Mouse (Mus musculus): ENCODE measurements around the gene Afg1l. TPM values are rescaled to one million over a fixed set of nuclear protein-coding genes. Genes with fewer than 3 reads are reported as not detected.

Afg1l gene
- polyA plus RNA-seq, 1 experiment from 2014 or later, result 8.9 TPM

- peaks cover 3% of the 10 kb centered on the region for H3K27me3 ChIP-seq
- WGBS, result 70% methylated on average over 15 of the region's 15 CpGs
- H3K9me3 ChIP-seq, result no peaks in the 10 kb centered on the region
- H3K36me3 ChIP-seq, result peaks cover 11% of the 10 kb centered on the region
- H3K4me2 ChIP-seq, result no peak overlapping the region
- H3K27ac ChIP-seq (replicated peaks), result no peak overlapping the region
- no peak overlapping the region for H3K9ac ChIP-seq
- ATAC-seq (ENCODE audit: low FRiP score, low read depth), result no peak
- peaks cover 25% of the 10 kb centered on the region for H3K4me1 ChIP-seq (replicated peaks)
- no peak overlapping the region for H3K4me3 ChIP-seq
Measured at GRCm38 (mm10) chr10:42269281-42270025, 208.9 kb downstream of the Afg1l start.

DNA sequence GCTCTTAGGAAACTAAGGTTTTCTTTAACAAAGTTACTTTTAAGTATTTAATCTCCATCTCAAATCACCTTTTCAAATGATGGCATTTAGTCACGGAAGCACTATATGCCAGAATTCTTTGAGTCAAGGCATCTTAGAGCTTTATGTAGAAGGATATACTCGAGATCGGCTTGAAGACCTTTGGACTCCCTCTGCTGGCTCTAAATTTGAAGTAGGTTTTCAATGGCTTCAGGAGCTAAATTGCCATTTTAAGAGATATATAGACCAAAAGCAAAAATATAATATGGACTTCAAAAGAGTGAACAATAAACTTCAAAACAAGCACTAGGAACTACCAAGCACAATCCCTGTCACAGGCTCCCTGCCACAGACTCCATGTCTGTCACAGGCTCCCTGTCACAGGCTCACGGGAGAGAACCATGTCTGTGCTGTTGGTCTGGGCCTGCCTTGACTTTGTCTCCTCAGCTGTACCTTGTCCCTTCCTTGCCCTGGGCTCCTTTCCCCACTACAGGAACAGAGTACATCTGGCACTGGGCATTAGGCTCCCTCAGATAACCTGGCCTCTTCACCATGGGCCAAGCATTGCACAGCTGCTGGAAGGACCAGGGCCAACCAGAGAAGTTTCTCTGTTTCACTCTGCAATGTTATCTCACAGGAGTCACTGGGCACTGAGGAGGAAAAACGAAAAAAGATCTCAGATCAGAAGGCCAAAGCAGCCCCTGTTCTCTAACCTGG lies 210.4 kb downstream of the Afg1l start:
- Histone ChIP-seq H3K36me3 (peaks cover 11% of the 10 kb centered on the region), H3K9me3 (no peaks in the 10 kb centered on the region), H3K4me2 (no peak overlapping the region), H3K4me3 (no peak overlapping the region), H3K27ac (replicated peaks) (no peak overlapping the region), H3K4me1 (replicated peaks) (peaks cover 11% of the 10 kb centered on the region), H3K27me3 (no peaks in the 10 kb centered on the region), H3K9ac (no peak overlapping the region)
- ATAC-seq (ENCODE audit: low FRiP score, low read depth), result no peak
- WGBS, result 84% methylated on average over 5 of the region's 5 CpGs

DNA sequence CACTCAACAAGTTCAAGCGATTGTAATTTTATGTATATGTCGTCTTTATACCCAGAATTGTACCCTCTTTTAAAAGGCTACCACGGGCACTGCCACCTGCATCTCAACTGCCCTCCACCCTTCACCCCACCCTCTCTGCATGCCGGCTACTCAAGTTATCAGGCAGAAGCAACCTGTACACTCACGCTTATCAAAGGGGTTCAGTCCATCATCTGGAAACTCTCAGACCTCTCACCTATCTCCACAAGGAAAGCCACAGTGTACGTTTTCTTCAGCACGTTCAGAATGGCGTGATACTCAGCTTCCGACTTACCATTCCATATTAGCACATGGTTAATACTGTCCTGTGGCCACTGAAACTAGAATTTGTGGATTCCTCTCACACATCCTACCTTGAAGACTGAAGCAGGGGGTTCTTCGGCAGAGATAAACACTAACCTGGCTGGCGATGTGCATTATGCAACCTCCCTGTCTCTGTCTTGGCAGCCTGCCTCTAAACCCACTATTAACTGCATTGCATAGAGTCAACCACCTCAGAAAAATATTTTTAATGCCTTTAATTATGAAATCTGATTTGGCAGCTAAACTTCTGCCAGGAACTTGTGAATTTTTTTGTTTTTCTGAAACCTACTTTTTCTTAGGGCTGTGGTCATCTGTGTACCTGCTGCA lies 213.2 kb downstream of the Afg1l start:
- H3K4me3 ChIP-seq, result no peak overlapping the region
- WGBS, result 95% methylated on average over 11 of the region's 11 CpGs
- no peaks in the 10 kb centered on the region for H3K27me3 ChIP-seq
- 0 out of 2 replicates have a peak, but pooled peaks cover 3% of the 10 kb centered on the region for H3K4me1 ChIP-seq (replicated peaks)
- no peak overlapping the region for H3K4me2 ChIP-seq
- H3K27ac ChIP-seq (replicated peaks), result no peak overlapping the region
- H3K9ac ChIP-seq, result no peak overlapping the region
- peaks cover 11% of the 10 kb centered on the region for H3K36me3 ChIP-seq
- no peaks in the 10 kb centered on the region for H3K9me3 ChIP-seq
- ATAC-seq (ENCODE audit: low FRiP score, low read depth), result no peak

GRCm38 (mm10) chr10:42264195-42264594 lies 214.2 kb downstream of the Afg1l start:
- no peak overlapping the region for H3K9ac ChIP-seq
- 85% methylated on average over 5 of the region's 5 CpGs for WGBS
- no peaks in the 10 kb centered on the region for H3K4me1 ChIP-seq (replicated peaks)
- H3K4me3 ChIP-seq, result no peak overlapping the region
- H3K4me2 ChIP-seq, result no peak overlapping the region
- no peak for ATAC-seq (ENCODE audit: low FRiP score, low read depth)
- no peaks in the 10 kb centered on the region for H3K9me3 ChIP-seq
- no peaks in the 10 kb centered on the region for H3K27me3 ChIP-seq
- H3K27ac ChIP-seq (replicated peaks), result no peak overlapping the region
- peaks cover 11% of the 10 kb centered on the region for H3K36me3 ChIP-seq

- Histone ChIP-seq H3K27me3 (no peaks in the 10 kb centered on the region), H3K9ac (no peak overlapping the region), H3K4me3 (no peak overlapping the region), H3K4me1 (replicated peaks) (no peaks in the 10 kb centered on the region), H3K4me2 (no peak overlapping the region), H3K9me3 (no peaks in the 10 kb centered on the region), H3K36me3 (peaks cover 11% of the 10 kb centered on the region), H3K27ac (replicated peaks) (no peak overlapping the region)
- WGBS, result 83% methylated on average over 8 of the region's 8 CpGs
- no peak for ATAC-seq (ENCODE audit: low FRiP score, low read depth)
Measured at GRCm38 (mm10) chr10:42263701-42264100, 214.7 kb downstream of the Afg1l start.

Other genes starting within 250 kb of the Afg1l start
- gene Foxo3, start 201.8 kb downstream of the Afg1l start, polyA plus RNA-seq (2015; fragmentation: Nextera tagmentation; extraction: Ambion mirVana), result 4.4 and 4.8 TPM in 2 replicates
- 308 and 309 TPM in 2 replicates for gene Snx3, start 23.5 kb upstream of the Afg1l start, polyA plus RNA-seq (2015; fragmentation: Nextera tagmentation; extraction: Ambion mirVana)
- 0.39 and 0.87 TPM in 2 replicates for gene Nr2e1, start 105.1 kb upstream of the Afg1l start, polyA plus RNA-seq (2015; fragmentation: Nextera tagmentation; extraction: Ambion mirVana)
- 35.0 and 35.4 TPM in 2 replicates for gene Ostm1, start 105.3 kb upstream of the Afg1l start, polyA plus RNA-seq (2015; fragmentation: Nextera tagmentation; extraction: Ambion mirVana)

Data from hindbrain, embryonic 15.5 days (tissue).